Mouse (Mus musculus): Measurements from ENCODE around the gene Plch1. TPM values are rescaled to one million over a fixed set of nuclear protein-coding genes. Genes with fewer than 3 reads are reported as not detected.
A peak's percentile ranks its signal among the peaks of the same experiment; 100 is the strongest.

Gene Plch1
- 0.11 and 0.15 TPM in 2 replicates for total RNA-seq (2021)
- long read RNA-seq, experiment 1: 0 reads
- long read RNA-seq, experiment 2: 0 reads

DNA sequence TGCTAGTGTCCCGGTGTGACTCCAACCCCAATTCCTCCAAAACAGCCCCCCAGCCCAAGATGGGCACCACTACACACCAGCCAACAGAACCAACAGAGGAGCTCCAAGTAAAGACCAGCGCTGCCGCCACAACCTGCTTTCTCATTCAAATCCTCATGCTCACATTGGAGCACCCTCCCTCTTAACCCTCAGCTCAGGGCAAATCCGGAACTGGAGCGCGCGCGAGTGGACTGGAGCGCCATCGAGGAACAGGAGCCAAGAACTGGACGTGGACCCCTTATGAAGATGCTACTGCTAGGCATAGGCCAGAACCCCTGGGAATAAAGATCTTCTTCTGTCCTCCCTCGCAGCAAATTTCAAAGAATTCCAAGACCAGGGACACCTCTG lies at the start of gene Plch1:
TSS of gene Plch1 (minus strand) at position 164 of the 387 bp plus-strand sequence.
- DNase-seq: peak; percentile 72

DNA sequence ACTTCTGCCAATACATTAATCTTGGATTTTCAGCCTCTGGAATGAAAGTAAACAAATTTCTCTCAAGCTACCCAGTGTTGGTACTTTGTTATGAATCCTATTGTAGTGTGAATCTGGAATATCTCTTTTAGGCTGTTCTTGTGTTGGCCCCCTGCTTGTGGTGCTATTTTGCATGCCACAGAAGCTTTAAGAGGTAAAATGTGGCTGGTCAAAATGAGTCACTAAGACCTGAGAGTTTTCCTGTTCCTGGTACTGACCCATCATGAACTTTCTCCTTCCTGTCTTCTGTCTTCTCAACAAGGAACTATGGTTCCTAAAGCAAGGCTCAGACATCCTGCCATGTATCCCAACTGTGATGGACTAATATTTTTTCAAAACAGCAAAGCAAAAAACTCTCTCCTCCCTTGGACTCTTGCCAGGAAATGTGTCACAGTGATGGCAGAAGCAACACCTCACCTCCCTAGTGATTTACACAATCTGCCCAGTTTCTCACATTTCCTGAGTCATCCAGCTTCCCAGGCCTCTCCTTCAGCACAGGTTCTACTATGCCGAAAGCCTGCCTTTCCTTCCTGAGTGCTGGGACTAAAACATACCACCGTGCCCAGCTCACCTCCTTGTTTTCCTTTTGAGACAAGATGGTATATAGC lies 42.1 kb upstream of the Plch1 start:
- DNase-seq: peak; percentile 21

GRCm38 (mm10) chr3:63938928-63939327 lies 39.7 kb upstream of the Plch1 start:
- no peak for DNase-seq

- peak; percentile 96 for DNase-seq
Observed at GRCm38 (mm10) chr3:63928878-63929859, 29.9 kb upstream of the Plch1 start, which contains the start of gene E130311K13Rik. Gene E130311K13Rik, minus strand, starts transcription at chr3:63929472.

GRCm38 (mm10) chr3:63919634-63920033 lies 20.4 kb upstream of the Plch1 start:
- DNase-seq: peak; percentile 40

- no peak for DNase-seq
Observed at GRCm38 (mm10) chr3:63910301-63910700, 11.0 kb upstream of the Plch1 start.

DNA sequence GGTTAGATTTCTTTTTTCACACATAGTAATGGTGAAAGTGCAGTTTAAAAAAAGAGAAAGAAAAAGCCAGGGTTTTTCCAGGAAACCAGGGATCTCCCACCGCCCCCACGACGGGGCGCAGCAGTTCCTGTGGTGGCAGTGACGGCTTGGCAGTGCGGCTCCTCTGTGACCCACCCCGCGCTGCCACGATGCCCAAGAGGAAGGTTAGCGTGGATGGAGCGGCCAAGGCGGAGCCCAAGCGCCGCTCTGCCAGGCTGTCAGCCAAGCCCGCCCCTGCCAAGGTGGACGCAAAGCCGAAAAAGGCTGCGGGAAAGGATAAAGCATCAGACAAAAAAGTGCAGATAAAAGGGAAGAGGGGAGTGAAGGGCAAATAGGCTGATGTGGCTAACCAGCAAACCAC lies 6.0 kb upstream of the Plch1 start:
- DNase-seq: peak; percentile 27

DNA sequence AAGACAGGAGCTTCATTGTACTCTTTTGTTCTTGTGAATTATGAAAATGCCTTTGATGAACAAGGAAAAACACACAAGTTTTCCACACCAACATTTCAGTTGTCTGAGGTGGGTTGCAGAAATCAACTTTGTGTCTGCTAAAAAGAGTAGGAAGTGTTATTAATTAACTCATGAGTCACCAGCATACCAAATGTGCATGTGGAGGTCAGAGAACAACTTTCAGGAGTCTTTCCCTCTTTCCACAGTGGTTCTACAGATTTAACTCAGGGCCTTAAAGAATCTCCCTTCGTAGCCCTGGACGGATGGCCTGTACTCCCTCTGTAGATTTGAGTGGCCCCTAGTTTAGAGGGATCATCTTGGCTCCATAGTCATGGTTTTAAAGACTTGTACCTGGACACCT lies 4.9 kb upstream of the Plch1 start:
- DNase-seq: no peak

GRCm38 (mm10) chr3:63900021-63900571 lies 824 bp upstream of the Plch1 start:
- DNase-seq: no peak

GRCm38 (mm10) chr3:63898581-63899308 lies 527 bp downstream of the Plch1 start:
- peak; percentile 91 for DNase-seq

- no peak for DNase-seq
Observed at GRCm38 (mm10) chr3:63897177-63897576, 2.1 kb downstream of the Plch1 start.

DNA sequence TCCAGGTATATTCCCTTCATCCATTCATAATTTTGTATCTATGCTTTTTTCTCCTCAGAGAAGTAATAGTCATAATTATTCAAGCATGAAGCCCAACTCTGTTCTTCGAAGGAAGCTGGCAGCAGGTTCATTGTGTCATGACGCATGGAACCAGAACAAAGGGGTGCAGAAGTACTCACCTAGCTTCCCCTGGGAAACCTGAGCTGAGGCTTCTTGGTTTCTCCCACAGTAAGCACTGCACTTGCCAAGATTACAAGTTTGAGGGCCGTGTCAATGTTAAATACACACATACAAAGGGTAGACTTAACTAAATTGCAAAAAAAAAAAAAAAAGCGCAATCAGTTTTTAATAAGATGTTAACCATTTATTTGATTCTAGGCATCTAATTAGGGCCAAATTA lies 3.0 kb downstream of the Plch1 start:
- DNase-seq: no peak

DNA sequence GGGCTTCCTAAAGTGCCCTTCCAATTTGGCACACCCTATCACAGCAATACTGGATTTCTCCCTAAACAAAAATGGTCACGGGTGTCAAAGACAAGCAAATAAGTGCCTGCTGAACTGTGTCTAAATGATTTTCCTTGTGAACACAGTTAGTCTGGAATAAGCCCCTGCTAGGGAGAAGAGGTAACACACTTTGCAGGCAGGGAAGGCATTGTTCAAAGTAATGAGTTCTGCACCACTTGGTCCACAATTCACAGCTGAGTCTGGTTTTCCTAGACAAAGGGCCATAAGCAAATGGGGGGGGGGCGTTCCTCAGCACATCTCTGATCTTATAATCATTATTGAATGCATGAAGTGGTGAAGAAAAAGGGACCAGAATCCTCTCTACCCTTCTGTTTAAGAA lies 3.5 kb downstream of the Plch1 start:
- DNase-seq: no peak

GRCm38 (mm10) chr3:63893677-63894076 lies 5.6 kb downstream of the Plch1 start:
- no peak for DNase-seq

DNA sequence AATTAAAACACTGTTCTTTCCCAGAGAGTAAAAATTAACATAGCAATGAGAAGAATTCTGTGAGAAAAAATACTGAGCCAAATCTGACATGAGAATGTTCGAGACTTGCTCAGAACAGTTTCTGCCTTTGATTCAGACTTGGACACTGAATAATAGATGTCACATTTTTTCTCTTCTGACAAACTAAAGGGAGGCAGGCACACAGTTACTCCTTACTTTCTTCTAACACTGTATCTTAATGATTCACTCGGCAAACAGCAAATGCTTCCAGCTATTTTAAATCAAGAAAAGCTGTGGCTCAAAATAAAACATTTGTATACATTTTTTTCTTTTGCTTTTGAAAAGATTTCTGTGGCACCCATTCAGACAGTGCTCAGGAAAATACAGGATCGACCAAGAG lies 7.1 kb downstream of the Plch1 start:
- DNase-seq: no peak

DNA sequence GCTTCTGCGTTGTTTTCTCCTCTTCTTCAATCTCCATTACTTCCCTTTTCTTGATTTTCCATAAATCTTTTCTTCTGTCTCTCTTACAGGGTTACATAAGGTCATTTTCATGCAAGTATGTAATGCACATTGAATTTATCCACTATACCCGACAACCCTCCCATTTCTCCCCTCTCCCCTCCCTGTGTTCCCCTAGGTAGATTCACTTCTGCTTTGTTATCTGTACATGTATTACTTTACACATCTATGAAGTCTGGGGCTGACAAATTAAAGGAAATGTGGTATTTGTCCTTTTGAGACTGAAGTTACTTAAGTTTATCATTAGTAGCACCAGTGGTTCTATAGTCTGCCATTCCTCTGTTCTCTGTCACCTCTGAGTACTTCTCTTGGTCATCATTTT lies 18.2 kb downstream of the Plch1 start:
- DNase-seq: no peak

GRCm38 (mm10) chr3:63878995-63879666 lies 20.1 kb downstream of the Plch1 start:
- no peak for DNase-seq

GRCm38 (mm10) chr3:63872818-63873217 lies 26.5 kb downstream of the Plch1 start:
- no peak for DNase-seq

GRCm38 (mm10) chr3:63871249-63871648 lies 28.0 kb downstream of the Plch1 start:
- DNase-seq: no peak

DNA sequence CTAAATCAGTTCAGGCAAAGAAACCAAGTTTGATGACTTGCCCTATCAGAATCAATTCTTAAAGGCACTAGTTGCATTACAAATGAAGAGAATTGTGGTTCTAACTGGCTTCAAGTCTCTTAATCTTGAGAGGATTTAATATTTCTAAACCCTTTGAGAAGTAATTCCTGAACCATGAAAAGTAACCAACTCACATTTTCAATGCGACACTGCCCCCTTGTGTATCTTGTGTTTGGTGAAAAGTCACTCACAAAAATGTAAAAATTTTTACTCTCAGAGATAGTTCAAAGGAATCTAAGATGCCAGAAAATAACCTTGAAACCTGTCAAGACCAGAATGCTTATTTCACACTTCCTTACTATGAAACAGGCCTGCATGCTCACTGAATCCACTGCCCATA lies 31.0 kb downstream of the Plch1 start:
- peak; percentile 58 for DNase-seq

DNA sequence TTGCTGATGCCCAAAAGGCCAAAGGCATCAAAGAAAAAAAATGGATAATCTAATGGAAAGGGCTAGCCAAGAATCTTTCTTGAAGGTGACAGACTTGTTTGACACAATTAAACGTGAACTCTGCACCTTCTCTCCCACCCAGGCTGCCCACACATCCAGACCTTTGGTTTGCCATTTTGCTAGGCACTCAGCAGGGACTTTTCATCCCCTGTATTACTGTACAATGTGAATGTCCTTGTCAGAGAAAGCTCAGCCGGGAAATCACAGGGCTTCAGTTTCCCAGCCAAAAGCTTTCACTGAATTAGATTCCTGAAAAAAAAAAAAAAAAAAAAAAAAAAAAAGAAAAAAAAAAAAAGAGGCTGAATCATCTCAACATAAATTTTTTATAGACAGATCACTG lies 34.2 kb downstream of the Plch1 start:
- DNase-seq: no peak

DNA sequence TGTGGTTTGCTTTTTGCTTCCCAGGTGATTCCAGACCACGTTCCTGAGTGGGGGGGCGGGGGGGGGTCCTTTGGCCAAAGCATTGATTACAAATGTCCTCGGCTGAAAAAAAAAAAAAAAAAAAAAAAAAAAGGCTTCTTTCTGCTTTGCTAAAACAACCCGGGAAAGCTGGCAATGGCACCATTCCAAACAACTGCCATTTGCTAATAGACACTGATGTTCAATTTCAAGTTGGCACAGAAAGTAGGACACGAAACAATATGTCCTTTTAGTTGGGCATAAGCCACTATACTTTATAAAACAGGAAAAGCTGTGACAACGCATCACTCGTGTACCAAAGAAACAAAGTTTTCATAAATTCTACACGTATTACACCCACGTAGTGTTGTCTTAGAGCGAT lies 36.6 kb downstream of the Plch1 start:
- no peak for DNase-seq

Measured in adrenal gland, postnatal 14 days (tissue).